Mouse (Mus musculus) E14TG2a.4 (cell line): ENCODE results near the gene Tenm3.

Experiments
- H3K27me3 ChIP-seq: 2 replicates; pipeline ENCODE4 v1.6.1; 2014; ENCODE audit warnings: low read length, control low read depth; ENCODE audit not compliant: insufficient read depth
- H3K36me3 ChIP-seq: 2 replicates; pipeline ENCODE4 v1.6.1; 2014; ENCODE audit warnings: low read length, control low read depth; ENCODE audit not compliant: insufficient read depth
- H3K4me1 ChIP-seq: replicated peaks from 2 replicates; pipeline ENCODE4 v1.6.1; 2014; ENCODE audit warnings: low read depth, low read length, control low read depth
- H3K4me3 ChIP-seq: replicated peaks from 2 replicates; pipeline ENCODE4 v1.5.1; 2014; ENCODE audit warnings: mild to moderate bottlenecking, low read length
- H3K9me3 ChIP-seq: 2 replicates; pipeline ENCODE4 v1.6.1; 2014; ENCODE audit warnings: low read length, control low read depth
- CTCF ChIP-seq: conservative IDR thresholded peaks from 2 replicates; pipeline ENCODE4 v1.5.1; 2014; ENCODE audit warnings: low read length
- NANOG ChIP-seq: IDR thresholded peaks from 2 replicates; pipeline ENCODE4 v1.6.1; 2014; ENCODE audit warnings: borderline replicate concordance, low read length, mixed read lengths
- POU5F1 ChIP-seq: IDR thresholded peaks from 2 replicates; pipeline ENCODE4 v1.6.1; 2014; ENCODE audit warnings: low read length, borderline replicate concordance

Tenm3 gene

GRCm38 (mm10) chr8:48222429-48222769 is 621.4 kb downstream of the Tenm3 start:
- H3K27me3 ChIP-seq: peaks cover 72% of the 10 kb centered on the region
- H3K4me1 ChIP-seq: peaks cover 41% of the 10 kb centered on the region
- TF ChIP-seq NANOG (no peak), CTCF (peak; percentile 75)
- H3K4me3 ChIP-seq: peak overlapping the region; percentile 39; the same call in 1 of the 2 replicates
- no peaks in the 10 kb centered on the region for H3K9me3 ChIP-seq
- H3K36me3 ChIP-seq: no peaks in the 10 kb centered on the region

GRCm38 (mm10) chr8:48221724-48222428 is 621.9 kb downstream of the Tenm3 start:
- Histone ChIP-seq H3K9me3 (no peaks in the 10 kb centered on the region), H3K36me3 (no peaks in the 10 kb centered on the region), H3K27me3 (peaks cover 73% of the 10 kb centered on the region), H3K4me3 (peak overlapping the region; percentile 39; the same call in 1 of the 2 replicates), H3K4me1 (peaks cover 46% of the 10 kb centered on the region)
- no peak for TF ChIP-seq NANOG
- TF ChIP-seq POU5F1: no peak
- TF ChIP-seq CTCF: no peak

GRCm38 (mm10) chr8:48221304-48221703 is 622.4 kb downstream of the Tenm3 start:
- Histone ChIP-seq H3K9me3 (no peaks in the 10 kb centered on the region), H3K4me1 (peaks cover 48% of the 10 kb centered on the region), H3K4me3 (peak overlapping the region; percentile 55), H3K27me3 (peaks cover 76% of the 10 kb centered on the region), H3K36me3 (no peaks in the 10 kb centered on the region)
- TF ChIP-seq NANOG (no peak), CTCF (no peak), POU5F1 (no peak)

GRCm38 (mm10) chr8:48220529-48221181 is 623.1 kb downstream of the Tenm3 start:
- no peak for TF ChIP-seq POU5F1
- no peak for TF ChIP-seq CTCF
- peaks cover 54% of the 10 kb centered on the region for H3K4me1 ChIP-seq

GRCm38 (mm10) chr8:48215071-48215501 is 628.7 kb downstream of the Tenm3 start:
- peaks cover 56% of the 10 kb centered on the region for H3K27me3 ChIP-seq
- H3K36me3 ChIP-seq: no peaks in the 10 kb centered on the region
- H3K4me1 ChIP-seq: peaks cover 46% of the 10 kb centered on the region
- no peak overlapping the region for H3K4me3 ChIP-seq
- peaks cover under 1% of the 10 kb centered on the region for H3K9me3 ChIP-seq
- no peak for TF ChIP-seq NANOG
- no peak for TF ChIP-seq POU5F1
- TF ChIP-seq CTCF: no peak

More at GRCm38 (mm10) chr8:48220529-48221181, 623.1 kb downstream of the Tenm3 start:
- H3K27me3 ChIP-seq: peaks cover 83% of the 10 kb centered on the region
- H3K4me3 ChIP-seq: peak overlapping the region; percentile 55
- H3K36me3 ChIP-seq: no peaks in the 10 kb centered on the region
- H3K9me3 ChIP-seq: no peaks in the 10 kb centered on the region

GRCm38 (mm10) chr8:48214386-48214785 is 629.4 kb downstream of the Tenm3 start:
- Histone ChIP-seq H3K4me3 (0 out of 2 replicates have a peak overlapping the region, but pooled peaks have one; percentile 30), H3K9me3 (peaks cover 6% of the 10 kb centered on the region), H3K27me3 (peaks cover 49% of the 10 kb centered on the region), H3K36me3 (no peaks in the 10 kb centered on the region), H3K4me1 (peaks cover 41% of the 10 kb centered on the region)
- no peak for TF ChIP-seq CTCF
- no peak for TF ChIP-seq POU5F1
- TF ChIP-seq NANOG: no peak

- Histone ChIP-seq H3K9me3 (peaks cover 13% of the 10 kb centered on the region), H3K27me3 (peaks cover 25% of the 10 kb centered on the region), H3K4me3 (no peak overlapping the region), H3K36me3 (no peaks in the 10 kb centered on the region), H3K4me1 (peaks cover 43% of the 10 kb centered on the region)
- TF ChIP-seq POU5F1 (no peak), NANOG (no peak), CTCF (no peak)
These were observed 631.8 kb downstream of the Tenm3 start for GRCm38 (mm10) chr8:48211931-48212330.

GRCm38 (mm10) chr8:48207567-48207966 is 636.2 kb downstream of the Tenm3 start:
- Histone ChIP-seq H3K36me3 (no peaks in the 10 kb centered on the region), H3K9me3 (peaks cover 13% of the 10 kb centered on the region), H3K27me3 (peaks cover 3% of the 10 kb centered on the region; the same call in 1 of the 2 replicates), H3K4me1 (peaks cover 43% of the 10 kb centered on the region), H3K4me3 (no peak overlapping the region)
- TF ChIP-seq POU5F1 (no peak), NANOG (no peak), CTCF (no peak)

- peaks cover 50% of the 10 kb centered on the region for H3K4me1 ChIP-seq
- H3K36me3 ChIP-seq: no peaks in the 10 kb centered on the region
- TF ChIP-seq CTCF (peak; percentile 56), POU5F1 (no peak), NANOG (no peak)
- H3K4me3 ChIP-seq: no peak overlapping the region
- H3K27me3 ChIP-seq: no peaks in the 10 kb centered on the region
- peaks cover 13% of the 10 kb centered on the region for H3K9me3 ChIP-seq
These were observed 636.8 kb downstream of the Tenm3 start for GRCm38 (mm10) chr8:48206922-48207321.
